Mouse (Mus musculus) MEL (cell line): ENCODE data around the gene Spata31d1a.

Experiments
- BHLHE40 ChIP-seq: IDR thresholded peaks from 2 replicates; pipeline ENCODE4 v1.6.1; 2012; ENCODE audit warnings: low read depth, mild to moderate bottlenecking, inconsistent platforms, low read length, improper control_type of control experiment, borderline replicate concordance
- ZKSCAN1 ChIP-seq: IDR thresholded peaks from 2 replicates; pipeline ENCODE4 v1.6.1; 2012; ENCODE audit warnings: low read depth, mild to moderate bottlenecking, inconsistent platforms, low read length, improper control_type of control experiment, moderate library complexity

DNA sequence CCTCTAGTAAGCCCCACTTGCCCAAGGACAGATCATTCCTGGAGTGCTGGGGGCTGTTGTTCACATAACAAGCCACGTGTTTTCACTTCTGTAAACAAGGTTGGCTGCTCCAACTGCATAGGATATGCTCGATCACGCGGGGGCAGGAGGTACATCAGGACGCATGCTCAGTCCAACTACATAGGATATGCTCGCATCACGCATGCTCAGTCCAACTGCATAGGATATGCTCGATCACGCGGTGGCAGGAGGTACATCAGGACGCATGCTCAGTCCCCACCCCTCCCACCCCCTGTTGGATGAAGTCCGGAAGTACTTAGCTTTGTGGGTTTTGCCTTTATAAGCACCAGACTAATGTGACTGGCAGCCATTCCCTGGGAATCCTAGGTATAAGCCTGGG is 48.2 kb downstream of the Spata31d1a start:
- TF ChIP-seq ZKSCAN1, result no peak
- TF ChIP-seq BHLHE40, result no peak
